Mouse (Mus musculus) ES-Bruce4 (cell line): ENCODE measurements around the gene Zc3h12d.

ENCODE experiments used
- CTCF ChIP-seq: IDR thresholded peaks from one replicate; pipeline ENCODE4 v1.8.1; 2011; ENCODE audit warnings: low read depth, low read length
- EP300 ChIP-seq: IDR thresholded peaks from 2 replicates; pipeline ENCODE4 v1.6.1; 2011; ENCODE audit warnings: low read depth, low read length; ENCODE audit not compliant: insufficient read depth
- POLR2A ChIP-seq: IDR thresholded peaks from one replicate; pipeline ENCODE4 v1.8.1; 2011; ENCODE audit warnings: low read length; ENCODE audit not compliant: insufficient read depth

DNA sequence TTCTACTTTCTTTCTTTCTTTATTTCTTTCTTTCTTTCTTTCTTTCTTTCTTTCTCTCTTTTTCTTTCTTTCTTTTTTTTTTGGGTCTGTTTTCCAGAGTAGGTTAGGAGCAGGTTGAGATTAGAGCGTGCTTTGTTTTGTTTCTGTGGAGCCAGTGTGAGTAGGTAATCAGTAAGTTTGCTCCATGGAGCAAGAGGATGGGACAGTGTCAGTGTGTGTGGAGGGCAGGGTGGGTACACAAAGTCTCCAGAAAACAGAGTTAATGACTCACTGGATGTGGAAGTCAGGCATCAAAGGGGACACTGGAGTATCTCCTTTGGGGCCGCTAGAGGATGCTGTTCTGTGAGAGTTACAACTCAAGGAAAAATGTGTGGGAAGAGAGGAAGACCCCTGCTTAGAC is 4.6 kb downstream of the Zc3h12d start:
- TF ChIP-seq CTCF (no peak), EP300 (no peak), POLR2A (no peak)
